Mouse (Mus musculus): ENCODE measurements around the gene Cryaa.
A peak's percentile ranks its signal among the peaks of the same experiment; 100 is the strongest.

Cryaa gene

GRCm38 (mm10) chr17:31677507-31677906 is at the start of gene Cryaa:
Gene Cryaa (plus strand): TSS chr17:31677807.
- no peak for DNase-seq (ENCODE audit: extremely low read depth, low read depth)

GRCm38 (mm10) chr17:31627961-31628360 is 49.6 kb upstream of the Cryaa start:
- no peak for DNase-seq (ENCODE audit: extremely low read depth, low read depth)

- no peak for DNase-seq (ENCODE audit: extremely low read depth, low read depth)
Observed at GRCm38 (mm10) chr17:31631081-31631800, 46.4 kb upstream of the Cryaa start.

- no peak for DNase-seq (ENCODE audit: extremely low read depth, low read depth)
Observed at GRCm38 (mm10) chr17:31633007-31633406, 44.6 kb upstream of the Cryaa start.

- no peak for DNase-seq (ENCODE audit: extremely low read depth, low read depth)
Observed at GRCm38 (mm10) chr17:31634896-31635295, 42.7 kb upstream of the Cryaa start.

- no peak for DNase-seq (ENCODE audit: extremely low read depth, low read depth)
Observed at GRCm38 (mm10) chr17:31635781-31636180, 41.8 kb upstream of the Cryaa start.

- DNase-seq (ENCODE audit: extremely low read depth, low read depth), result no peak
Observed at GRCm38 (mm10) chr17:31636277-31636941, 41.2 kb upstream of the Cryaa start.

GRCm38 (mm10) chr17:31636942-31637811 is 40.4 kb upstream of the Cryaa start, which contains the start of gene Cbs:
Gene Cbs (minus strand): TSS chr17:31637238.
- DNase-seq (ENCODE audit: extremely low read depth, low read depth), result peak; percentile 63

- no peak for DNase-seq (ENCODE audit: extremely low read depth, low read depth)
Observed at GRCm38 (mm10) chr17:31637866-31638570, 39.6 kb upstream of the Cryaa start.

GRCm38 (mm10) chr17:31639651-31640050 is 38.0 kb upstream of the Cryaa start:
- DNase-seq (ENCODE audit: extremely low read depth, low read depth), result no peak

GRCm38 (mm10) chr17:31642331-31642730 is 35.3 kb upstream of the Cryaa start:
- no peak for DNase-seq (ENCODE audit: extremely low read depth, low read depth)

GRCm38 (mm10) chr17:31642913-31643312 is 34.7 kb upstream of the Cryaa start:
- DNase-seq (ENCODE audit: extremely low read depth, low read depth), result no peak

- DNase-seq (ENCODE audit: extremely low read depth, low read depth), result no peak
Observed at GRCm38 (mm10) chr17:31646199-31647002, 31.2 kb upstream of the Cryaa start.

GRCm38 (mm10) chr17:31652152-31652551 is 25.5 kb upstream of the Cryaa start:
- DNase-seq (ENCODE audit: extremely low read depth, low read depth), result no peak

GRCm38 (mm10) chr17:31653277-31653676 is 24.3 kb upstream of the Cryaa start:
- DNase-seq (ENCODE audit: extremely low read depth, low read depth), result no peak

GRCm38 (mm10) chr17:31655366-31655765 is 22.2 kb upstream of the Cryaa start:
- DNase-seq (ENCODE audit: extremely low read depth, low read depth), result no peak

GRCm38 (mm10) chr17:31656682-31657081 is 20.9 kb upstream of the Cryaa start:
- no peak for DNase-seq (ENCODE audit: extremely low read depth, low read depth)

- DNase-seq (ENCODE audit: extremely low read depth, low read depth), result no peak
Observed at GRCm38 (mm10) chr17:31657141-31657983, 20.2 kb upstream of the Cryaa start.

GRCm38 (mm10) chr17:31658136-31658467 is 19.5 kb upstream of the Cryaa start:
- DNase-seq (ENCODE audit: extremely low read depth, low read depth), result no peak
